Mouse (Mus musculus) bone marrow macrophage, adult 2 months (primary cell): ENCODE data around the gene Hist1h3f. TPM values are rescaled to one million over a fixed set of nuclear protein-coding genes. Genes with fewer than 3 reads are reported as not detected.

ENCODE experiments used
- H3K27ac ChIP-seq: 2 replicates; pipeline ENCODE4 v1.5.1; 2012; ENCODE audit warnings: low read depth, low read length; ENCODE audit not compliant: insufficient read depth
- H3K4me1 ChIP-seq: 2 replicates; pipeline ENCODE4 v1.6.1; 2012; ENCODE audit warnings: low read length; ENCODE audit not compliant: control insufficient read depth, insufficient read depth
- H3K4me3 ChIP-seq: 2 replicates; pipeline ENCODE4 v1.5.1; 2012; ENCODE audit warnings: mild to moderate bottlenecking, low read length, moderate library complexity; ENCODE audit not compliant: insufficient read depth
- CTCF ChIP-seq: IDR thresholded peaks from 2 replicates; pipeline ENCODE4 v1.5.1; 2012; ENCODE audit warnings: low read depth, mild to moderate bottlenecking, low read length, moderate library complexity
- POLR2A ChIP-seq: IDR thresholded peaks from 2 replicates; pipeline ENCODE4 v1.6.1; 2012; ENCODE audit warnings: mild to moderate bottlenecking, low read depth, low read length, borderline replicate concordance
- polyA plus RNA-seq: library from polyadenylated mRNA; stranded (reverse); fragments of >200 nt; gene quantifications from 2 replicates; pipeline ENCODE4 v1.2.4, GENCODE M21; 2012; ENCODE audit not compliant: missing spikeins, insufficient read depth, insufficient read length

Gene Hist1h3f
- polyA plus RNA-seq, 1 experiment: 0.80 TPM

DNA sequence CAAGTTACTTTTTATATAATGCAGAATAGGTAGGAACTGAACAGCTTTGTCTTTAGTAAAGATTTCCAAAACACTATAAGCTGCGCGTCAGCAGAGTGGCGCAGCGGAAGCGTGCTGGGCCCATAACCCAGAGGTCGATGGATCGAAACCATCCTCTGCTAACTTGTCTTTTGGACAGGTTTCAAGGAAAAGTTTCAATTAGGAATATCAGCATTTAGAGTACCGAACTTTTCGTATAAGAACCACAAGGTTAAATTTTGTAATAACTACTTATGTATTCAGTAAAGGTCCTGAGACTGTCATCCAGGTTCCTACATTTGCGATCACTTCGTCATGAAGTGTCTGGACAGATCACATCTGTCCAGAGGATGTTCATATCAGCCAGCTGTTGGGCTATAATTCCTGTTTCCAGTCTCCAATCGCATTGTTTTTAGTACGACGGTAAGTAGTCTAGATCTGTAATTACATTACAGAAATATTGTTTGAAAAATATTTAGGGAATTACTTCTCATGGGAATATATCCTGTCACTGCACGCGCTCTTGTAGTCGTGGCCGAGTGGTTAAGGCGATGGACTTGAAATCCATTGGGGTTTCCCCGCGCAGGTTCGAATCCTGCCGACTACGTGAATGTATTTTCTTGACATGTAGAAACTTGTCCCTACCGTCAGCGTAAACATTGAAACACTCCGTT is 26.1 kb upstream of the Hist1h3f start:
- peak overlapping the region; percentile 65 for H3K27ac ChIP-seq
- H3K4me1 ChIP-seq: peaks cover 8% of the 10 kb centered on the region
- TF ChIP-seq POLR2A (no peak), CTCF (no peak)
- H3K4me3 ChIP-seq: peak overlapping the region; percentile 58

DNA sequence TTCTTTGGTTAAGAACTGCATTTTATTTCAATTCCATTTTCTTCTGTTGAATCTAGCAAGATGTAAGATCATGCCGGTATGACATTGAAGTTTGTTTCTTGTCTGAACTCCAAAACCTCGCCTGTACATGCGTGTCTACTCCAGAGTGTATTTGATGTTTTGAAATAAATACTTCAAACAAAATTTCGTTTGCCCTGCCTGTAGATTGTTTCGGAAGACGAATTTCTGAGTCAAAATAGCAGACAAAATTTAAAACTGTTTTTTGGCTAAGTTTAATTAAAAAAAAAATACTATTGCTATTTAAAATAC is 25.6 kb upstream of the Hist1h3f start:
- TF ChIP-seq POLR2A: no peak
- no peak for TF ChIP-seq CTCF
- H3K27ac ChIP-seq: peak overlapping the region; percentile 65

DNA sequence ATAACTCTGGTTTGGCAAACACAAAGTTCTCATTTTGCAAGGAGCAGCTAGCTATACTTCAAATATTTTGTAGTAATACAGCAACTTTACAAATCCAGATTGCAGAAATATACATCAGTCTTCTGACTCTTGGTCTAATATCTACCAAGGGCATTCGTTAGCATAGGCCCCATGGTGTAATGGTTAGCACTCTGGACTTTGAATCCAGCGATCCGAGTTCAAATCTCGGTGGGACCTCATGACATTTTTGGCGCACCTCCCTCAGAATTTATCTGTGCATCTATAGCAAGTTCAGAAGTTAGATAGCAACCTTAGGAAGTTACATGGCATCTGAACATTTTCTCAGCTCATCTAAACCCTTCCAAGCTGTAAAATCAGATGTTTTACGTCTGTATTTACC is 25.0 kb upstream of the Hist1h3f start:
- Histone ChIP-seq H3K4me3 (peak overlapping the region; percentile 57), H3K4me1 (peaks cover 8% of the 10 kb centered on the region), H3K27ac (peak overlapping the region; percentile 32)
- TF ChIP-seq CTCF (no peak), POLR2A (no peak)

More for the DNA sequence above, 25.6 kb upstream of the Hist1h3f start:
- H3K4me3 ChIP-seq: peak overlapping the region; percentile 57
- H3K4me1 ChIP-seq: peaks cover 8% of the 10 kb centered on the region

DNA sequence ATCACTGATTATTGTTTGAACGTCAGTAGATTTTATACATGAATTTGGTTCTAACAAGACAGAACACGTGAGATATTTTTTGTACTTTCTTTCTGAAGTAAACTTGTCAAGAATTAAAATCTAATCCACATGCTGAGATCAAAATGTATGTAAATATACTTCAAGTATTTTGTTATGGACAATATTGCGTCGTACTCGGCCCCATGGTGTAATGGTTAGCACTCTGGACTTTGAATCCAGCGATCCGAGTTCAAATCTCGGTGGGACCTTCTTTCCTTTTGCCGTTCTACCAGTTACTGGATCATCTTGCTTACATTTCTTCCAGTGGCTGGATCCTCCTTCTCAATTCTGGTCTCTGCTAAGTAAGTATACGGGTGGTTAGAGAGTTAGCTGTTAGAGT is 24.4 kb upstream of the Hist1h3f start:
- Histone ChIP-seq H3K4me1 (peaks cover 10% of the 10 kb centered on the region), H3K27ac (peak overlapping the region; percentile 32), H3K4me3 (peak overlapping the region; percentile 57)
- TF ChIP-seq CTCF (no peak), POLR2A (no peak)

DNA sequence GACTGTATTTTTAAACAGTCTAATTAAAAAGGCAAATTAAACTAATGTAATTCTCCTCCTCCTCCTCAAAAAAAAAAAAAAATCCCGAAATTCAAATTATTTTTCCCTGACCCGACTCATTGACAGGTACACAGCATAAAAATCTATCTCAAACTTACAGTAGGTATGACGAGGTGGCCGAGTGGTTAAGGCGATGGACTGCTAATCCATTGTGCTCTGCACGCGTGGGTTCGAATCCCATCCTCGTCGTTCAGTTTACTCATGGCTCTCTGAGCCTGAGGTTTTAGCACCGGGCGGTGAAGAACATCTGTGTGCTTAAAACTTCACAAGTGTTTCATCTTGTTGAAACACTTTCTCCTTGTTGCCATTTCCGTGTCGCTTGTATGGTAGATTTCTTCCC is 22.1 kb upstream of the Hist1h3f start:
- TF ChIP-seq POLR2A: no peak
- no peak for TF ChIP-seq CTCF
- H3K4me1 ChIP-seq: peaks cover 7% of the 10 kb centered on the region
- no peak overlapping the region for H3K27ac ChIP-seq
- H3K4me3 ChIP-seq: no peak overlapping the region; the same call in 1 of the 2 replicates

DNA sequence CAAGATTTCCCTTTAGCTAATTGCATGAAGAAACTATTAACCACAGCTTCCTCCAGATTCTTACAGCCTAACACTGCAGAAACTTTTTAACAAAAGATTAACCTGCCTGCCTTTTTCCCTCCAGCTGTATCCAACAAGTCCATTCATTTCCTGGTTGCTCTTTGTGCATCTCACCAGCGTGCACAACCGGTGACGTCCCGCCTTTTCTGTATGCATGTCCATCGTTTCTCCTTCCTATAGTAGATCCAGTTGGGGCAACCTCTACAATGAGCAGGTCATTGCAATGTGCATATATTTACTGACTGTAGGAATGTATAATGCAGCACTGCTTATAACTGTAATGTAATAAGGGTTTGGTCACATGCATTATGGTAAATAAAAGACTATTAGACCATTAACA is 19.9 kb upstream of the Hist1h3f start:
- Histone ChIP-seq H3K4me3 (0 out of 2 replicates have a peak overlapping the region, but pooled peaks have one; percentile 2), H3K27ac (no peak overlapping the region), H3K4me1 (peaks cover 12% of the 10 kb centered on the region)
- TF ChIP-seq CTCF: no peak
- no peak for TF ChIP-seq POLR2A

DNA sequence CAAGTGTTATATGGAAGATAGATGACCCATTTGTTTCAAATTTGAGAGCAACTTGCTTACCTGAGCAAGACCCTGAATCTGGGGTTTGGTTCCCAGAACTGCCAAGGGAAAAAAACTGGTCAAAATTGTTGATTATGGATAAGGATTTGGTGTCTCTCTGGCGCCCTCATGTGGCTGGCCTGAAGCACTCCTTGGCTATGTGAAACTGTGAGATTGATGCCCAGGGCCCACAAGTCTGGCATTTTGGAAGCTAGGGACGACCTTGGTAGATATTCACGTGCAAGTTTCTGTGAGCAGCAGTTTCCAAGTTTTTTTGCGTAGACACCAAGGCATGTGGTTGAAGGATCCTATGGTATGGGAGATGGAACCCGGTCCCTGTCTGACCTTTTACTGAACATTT is 19.2 kb upstream of the Hist1h3f start:
- peaks cover 14% of the 10 kb centered on the region for H3K4me1 ChIP-seq

DNA sequence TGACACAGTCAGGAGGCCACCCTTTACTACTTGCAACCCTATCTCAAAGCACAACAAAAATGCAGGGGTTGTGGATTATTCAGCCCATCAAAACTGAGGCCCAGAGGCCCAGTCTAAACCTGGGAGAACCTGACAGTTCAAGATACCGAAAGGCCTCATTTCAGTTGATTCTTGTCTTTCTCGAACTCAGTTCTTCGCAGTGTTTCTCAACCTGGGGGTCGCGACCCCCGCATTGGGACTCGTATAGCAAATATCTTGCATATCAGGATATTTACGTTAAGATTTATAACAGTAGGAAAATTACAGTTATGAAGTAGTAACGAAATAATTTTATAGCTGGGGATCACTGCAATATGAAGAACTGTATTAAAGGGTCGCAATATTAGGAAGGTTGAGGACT is 18.0 kb upstream of the Hist1h3f start:
- no peak overlapping the region for H3K27ac ChIP-seq
- peaks cover 10% of the 10 kb centered on the region for H3K4me1 ChIP-seq
- H3K4me3 ChIP-seq: peak overlapping the region; percentile 44
- TF ChIP-seq CTCF (no peak), POLR2A (no peak)

More for the DNA sequence above, 19.2 kb upstream of the Hist1h3f start:
- Histone ChIP-seq H3K4me3 (no peak overlapping the region), H3K27ac (no peak overlapping the region)
- TF ChIP-seq POLR2A (no peak), CTCF (peak; percentile 85)

DNA sequence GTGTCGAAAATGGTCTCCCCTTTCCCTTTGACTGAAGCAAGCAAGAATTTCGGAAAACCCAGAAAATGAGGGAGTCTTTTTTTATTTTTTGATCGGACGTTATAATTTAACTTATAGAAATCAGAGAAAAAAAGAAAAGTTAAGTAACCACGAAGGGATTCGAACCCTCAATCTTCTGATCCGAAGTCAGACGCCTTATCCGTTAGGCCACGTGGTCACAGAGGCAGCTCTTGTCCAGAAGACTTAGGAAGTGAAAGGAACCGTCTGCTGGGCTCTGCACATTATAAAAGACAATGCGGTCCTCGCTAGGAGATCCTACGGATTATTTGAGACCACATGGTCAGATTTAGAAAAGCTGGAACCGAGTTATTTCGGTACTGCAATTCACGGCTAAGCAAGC is 17.5 kb upstream of the Hist1h3f start:
- no peak for TF ChIP-seq POLR2A
- TF ChIP-seq CTCF: no peak
- H3K27ac ChIP-seq: peak overlapping the region; percentile 32; the same call in 1 of the 2 replicates
- H3K4me1 ChIP-seq: peaks cover 10% of the 10 kb centered on the region
- peak overlapping the region; percentile 69 for H3K4me3 ChIP-seq

DNA sequence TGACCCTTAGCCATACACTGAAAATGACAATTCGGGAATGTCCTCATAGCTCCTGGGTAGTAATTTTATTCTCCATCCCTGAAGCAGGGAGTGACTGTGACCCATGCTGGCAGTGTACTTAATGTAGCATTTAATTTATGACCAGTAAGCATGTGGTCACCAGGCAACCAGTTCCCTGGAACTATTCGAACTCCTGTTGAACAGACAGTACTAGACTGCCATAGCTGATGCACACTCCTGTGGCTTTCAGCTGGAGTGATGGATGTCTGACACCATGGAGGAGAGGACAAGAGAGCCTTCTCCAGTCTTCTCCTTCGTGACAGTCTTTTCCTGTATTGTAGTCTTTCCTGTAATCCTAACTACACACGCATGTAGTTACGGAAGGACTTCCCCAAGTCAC is 14.8 kb upstream of the Hist1h3f start:
- Histone ChIP-seq H3K4me3 (no peak overlapping the region), H3K4me1 (peaks cover 16% of the 10 kb centered on the region), H3K27ac (no peak overlapping the region)
- TF ChIP-seq POLR2A: no peak
- no peak for TF ChIP-seq CTCF

DNA sequence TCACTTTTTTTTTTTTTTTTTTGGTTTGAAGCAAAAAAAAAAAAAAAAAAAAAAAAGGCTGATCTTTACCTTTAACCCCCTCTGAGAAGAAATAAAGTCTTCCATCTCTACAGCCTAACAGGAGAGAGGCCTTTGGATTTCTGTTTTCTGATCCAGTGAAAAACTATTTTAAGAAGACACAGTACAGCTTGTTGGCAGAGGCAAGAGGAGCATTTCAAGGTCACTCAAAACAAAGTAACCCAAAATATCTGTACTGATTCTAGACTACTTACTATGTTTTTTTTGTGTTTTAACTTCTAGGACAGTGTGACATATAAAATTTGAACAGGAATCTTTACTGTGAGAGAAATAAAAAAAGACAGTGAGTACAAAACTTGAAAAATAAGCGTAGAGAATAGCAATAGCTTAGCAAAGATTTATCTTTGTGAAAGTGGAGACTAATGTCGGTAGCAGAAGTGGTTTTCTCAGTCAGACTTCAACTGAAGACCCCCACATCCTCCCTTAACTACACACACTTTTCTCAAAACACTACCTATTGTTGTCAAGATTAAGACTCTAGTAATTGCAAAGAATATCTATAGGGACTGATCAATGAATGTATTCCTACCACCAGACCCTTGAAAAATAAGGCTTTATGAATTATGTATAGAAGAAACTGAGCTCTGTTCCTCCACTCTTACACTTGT is 14.2 kb upstream of the Hist1h3f start:
- no peak overlapping the region for H3K27ac ChIP-seq
- H3K4me1 ChIP-seq: peaks cover 15% of the 10 kb centered on the region
- no peak for TF ChIP-seq CTCF
- no peak for TF ChIP-seq POLR2A
- H3K4me3 ChIP-seq: peak overlapping the region; percentile 71
